In the genomic region with DNA sequence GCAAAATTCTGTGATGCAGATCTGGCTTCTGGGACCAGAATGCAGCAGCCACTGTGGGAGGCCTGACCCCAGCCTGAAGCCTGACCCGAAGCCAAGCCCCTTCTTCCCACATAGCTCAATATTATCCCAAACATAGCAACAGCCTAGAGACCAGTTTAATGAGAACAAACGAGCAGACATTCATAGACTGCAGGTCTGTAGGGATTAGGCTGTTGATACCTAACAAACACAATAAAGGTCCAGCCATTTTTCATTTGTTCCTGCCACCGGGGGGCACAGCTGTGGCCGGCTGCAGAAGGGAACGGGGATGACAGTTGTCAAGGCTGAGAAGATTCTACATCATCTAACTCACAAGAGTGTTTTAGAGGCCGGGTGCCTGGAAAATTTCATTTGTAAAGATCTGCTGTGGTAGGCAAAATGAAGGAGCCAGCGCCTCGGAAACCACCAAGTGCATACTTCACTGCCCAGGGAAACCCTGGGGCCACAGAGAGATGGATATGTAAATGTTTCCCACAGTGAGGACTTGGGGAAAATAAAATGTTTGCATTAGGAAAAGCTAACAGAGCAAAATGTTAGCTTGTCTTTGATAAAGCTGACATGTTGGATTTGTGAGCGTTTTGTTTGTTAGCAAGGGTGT, we compare ENCODE assay signal across 9 mouse cellular contexts.
A peak's percentile ranks its signal among the peaks of the same experiment; 100 is the strongest.
DNase-seq lines count a peak whose midpoint lies in the region; ATAC-seq and TF ChIP-seq lines count a peak whose summit lies in the region.
"Had no signal": no experiment of that assay in that cellular context is flagged by ENCODE, and none has a peak within 500 bp of the region (broad histone marks: within the 10 kb centered on the region; RNA-seq: fewer than 3 reads in every experiment).

No protein-coding gene starts in this region.

- no peaks in the 10 kb centered on the region for H3K4me1 ChIP-seq in forebrain, postnatal 0 days (ENCODE audit: insufficient read depth)
- H3K4me1 ChIP-seq in midbrain, embryonic 12.5 days, result peaks cover 13% of the 10 kb centered on the region

- H3K27me3 ChIP-seq in forebrain, postnatal 0 days (ENCODE audit: insufficient read depth, low read length), result no peaks in the 10 kb centered on the region
- H3K27me3 ChIP-seq in midbrain, embryonic 12.5 days, result peaks cover 69% of the 10 kb centered on the region
- H3K27me3 ChIP-seq: liver, embryonic 13.5 days had no signal

- no peak for TF ChIP-seq CTCF in forebrain, postnatal 0 days (IDR thresholded peaks at IDR 0.05; ENCODE audit: low read depth)

- H3K4me3 ChIP-seq in forebrain, postnatal 0 days (ENCODE audit: low read depth, low read length), result no peak overlapping the region
- H3K4me3 ChIP-seq in midbrain, embryonic 12.5 days, result no peak overlapping the region
- H3K4me3 ChIP-seq: liver, embryonic 13.5 days had no signal

- H3K27ac ChIP-seq in forebrain, postnatal 0 days (ENCODE audit: low read depth, low read length), result 0 out of 2 replicates have a peak overlapping the region, but pooled peaks have one; percentile 45
- H3K27ac ChIP-seq in midbrain, embryonic 12.5 days (replicated peaks), result peak overlapping the region; percentile 61
- H3K27ac ChIP-seq: liver, embryonic 13.5 days had no signal

- WGBS in forebrain, postnatal 0 days, result 9% methylated on average over 9 of the region's 9 CpGs
- 6% methylated on average over 9 of the region's 9 CpGs for WGBS in midbrain, embryonic 12.5 days

- no peaks in the 10 kb centered on the region for H3K9me3 ChIP-seq in forebrain, postnatal 0 days (ENCODE audit: low read length)
- no peaks in the 10 kb centered on the region for H3K9me3 ChIP-seq in midbrain, embryonic 12.5 days
- H3K9me3 ChIP-seq: liver, embryonic 13.5 days had no signal

- H3K9ac ChIP-seq in forebrain, postnatal 0 days, result no peak overlapping the region
- H3K9ac ChIP-seq in midbrain, embryonic 12.5 days (replicated peaks), result no peak overlapping the region
- H3K9ac ChIP-seq: liver, embryonic 13.5 days had no signal

- no peak for ATAC-seq in forebrain, postnatal 0 days
- ATAC-seq in midbrain, embryonic 12.5 days (ENCODE audit: low FRiP score, low read depth), result peak; percentile 95

- H3K4me2 ChIP-seq in forebrain, postnatal 0 days (ENCODE audit: low read depth), result no peak overlapping the region
- no peak overlapping the region; the same call in 1 of the 2 replicates for H3K4me2 ChIP-seq in midbrain, embryonic 12.5 days (replicated peaks)
- H3K4me2 ChIP-seq: liver, embryonic 13.5 days had no signal

- no peaks in the 10 kb centered on the region for H3K36me3 ChIP-seq in forebrain, postnatal 0 days (ENCODE audit: insufficient read depth)
- no peaks in the 10 kb centered on the region for H3K36me3 ChIP-seq in midbrain, embryonic 12.5 days
- H3K36me3 ChIP-seq: liver, embryonic 13.5 days had no signal

- peak; percentile 21 for DNase-seq in kidney, postnatal 14 days
- no peak for DNase-seq in kidney, postnatal 25 days
- no peak for DNase-seq in forebrain, postnatal 0 days
- DNase-seq in yolk sac, embryonic 10.5 days (ENCODE audit: low spot score), result peak; percentile 31
- DNase-seq in adrenal gland, postnatal 4 days (ENCODE audit: low spot score in 2 of 2), result no peak
- no peak for DNase-seq in left cerebral cortex, postnatal 36 days (ENCODE audit: low spot score in 2 of 2)
- DNase-seq in gastrocnemius, postnatal 36 days, result no peak
- DNase-seq: liver, embryonic 13.5 days had no signal

- intact Hi-C loops in left cerebral cortex, postnatal 36 days (cut with DNase I), result no loop called here
- intact Hi-C loops in gastrocnemius, postnatal 36 days (cut with DNase I), result no loop called here

Comparison
In these comparisons a context has a peak if more than half of its experiments do, and no peak if none do; other contexts are left out.
1. DNase-seq: peak in kidney, postnatal 14 days (single experiment) and yolk sac, embryonic 10.5 days (single experiment); none in kidney, postnatal 25 days (0 of 2), forebrain, postnatal 0 days (single experiment), adrenal gland, postnatal 4 days (0 of 2), left cerebral cortex, postnatal 36 days (0 of 2) and gastrocnemius, postnatal 36 days (0 of 2).